Mouse (Mus musculus): ENCODE data around the gene Amigo1. TPM values are rescaled to one million over a fixed set of nuclear protein-coding genes. Genes with fewer than 3 reads are reported as not detected.
"Not testable (repeated sequence)": the region's sequence is repeated elsewhere in the genome, so short reads cannot be mapped to it uniquely, and the experiment has no call there.

The Amigo1 gene
- polyA plus RNA-seq, 1 experiment from 2014 or later: 2.6 TPM

GRCm38 (mm10) chr3:108214734-108215133, 28.6 kb downstream of the Amigo1 start:
- H3K9ac ChIP-seq: no peak overlapping the region
- H3K4me1 ChIP-seq: peaks cover 7% of the 10 kb centered on the region
- no peaks in the 10 kb centered on the region for H3K9me3 ChIP-seq
- H3K4me2 ChIP-seq: no peak overlapping the region
- H3K4me3 ChIP-seq: no peak overlapping the region
- H3K36me3 ChIP-seq: no peaks in the 10 kb centered on the region
- ATAC-seq (ENCODE audit: extremely low read depth, insufficient number of reproducible peaks, low FRiP score, low TSS enrichment): no peak
- 5% methylated on average over 5 of the region's 5 CpGs for WGBS
- peaks cover 62% of the 10 kb centered on the region for H3K27me3 ChIP-seq (replicated peaks)
- no peak overlapping the region for H3K27ac ChIP-seq (replicated peaks)

- no peak overlapping the region for H3K4me3 ChIP-seq
- H3K4me2 ChIP-seq: no peak overlapping the region
- no peak for ATAC-seq (ENCODE audit: extremely low read depth, insufficient number of reproducible peaks, low FRiP score, low TSS enrichment)
- H3K9ac ChIP-seq: no peak overlapping the region
- peaks cover 92% of the 10 kb centered on the region for H3K27me3 ChIP-seq (replicated peaks)
- 61% methylated on average over 3 of the region's 3 CpGs for WGBS
- no peak overlapping the region for H3K27ac ChIP-seq (replicated peaks)
- H3K36me3 ChIP-seq: no peaks in the 10 kb centered on the region
- peaks cover 1% of the 10 kb centered on the region; the same call in 1 of the 2 replicates for H3K4me1 ChIP-seq
- no peaks in the 10 kb centered on the region for H3K9me3 ChIP-seq
These were observed 34.5 kb downstream of the Amigo1 start for GRCm38 (mm10) chr3:108220661-108221060.

- H3K27ac ChIP-seq (replicated peaks): 0 out of 2 replicates have a peak overlapping the region, but pooled peaks have one; percentile 2
- peaks cover 93% of the 10 kb centered on the region for H3K27me3 ChIP-seq (replicated peaks)
- H3K36me3 ChIP-seq: no peaks in the 10 kb centered on the region
- H3K9me3 ChIP-seq: no peaks in the 10 kb centered on the region
- peak overlapping the region; percentile 57 for H3K4me3 ChIP-seq
- WGBS: 3% methylated on average over 55 of the region's 67 CpGs
- ATAC-seq (ENCODE audit: extremely low read depth, insufficient number of reproducible peaks, low FRiP score, low TSS enrichment): no peak
- H3K4me2 ChIP-seq: peak overlapping the region; percentile 86
- H3K4me1 ChIP-seq: peaks cover 18% of the 10 kb centered on the region
- H3K9ac ChIP-seq: peak overlapping the region; percentile 80
These were observed 39.8 kb downstream of the Amigo1 start for GRCm38 (mm10) chr3:108225711-108226557.

- Histone ChIP-seq H3K9me3 (no peaks in the 10 kb centered on the region), H3K9ac (peak within 1 kb of the TSS; percentile 80), H3K27me3 (replicated peaks) (peaks cover 84% of the 10 kb centered on the region), H3K27ac (replicated peaks) (0 out of 2 replicates have a peak within 1 kb of the TSS, but pooled peaks have one; percentile 2), H3K4me3 (peak within 1 kb of the TSS; percentile 57), H3K4me2 (peak within 1 kb of the TSS; percentile 86), H3K4me1 (peaks cover 18% of the 10 kb centered on the region), H3K36me3 (no peaks in the 10 kb centered on the region)
- no peak for ATAC-seq (ENCODE audit: extremely low read depth, insufficient number of reproducible peaks, low FRiP score, low TSS enrichment)
- WGBS: 4% methylated on average over 44 of the region's 44 CpGs
These were observed 40.6 kb downstream of the Amigo1 start, which contains the start of gene Sypl2 for GRCm38 (mm10) chr3:108226558-108227350. Gene Sypl2 (minus strand): TSS chr3:108226648.

GRCm38 (mm10) chr3:108227521-108227920, 41.4 kb downstream of the Amigo1 start:
- Histone ChIP-seq H3K9me3 (no peaks in the 10 kb centered on the region), H3K27ac (replicated peaks) (no peak overlapping the region), H3K4me3 (peak overlapping the region; percentile 57), H3K36me3 (no peaks in the 10 kb centered on the region), H3K4me2 (peak overlapping the region; percentile 86), H3K9ac (no peak overlapping the region), H3K27me3 (replicated peaks) (peaks cover 77% of the 10 kb centered on the region), H3K4me1 (peaks cover 25% of the 10 kb centered on the region)
- WGBS: 69% methylated on average over 2 of the region's 2 CpGs
- ATAC-seq (ENCODE audit: extremely low read depth, insufficient number of reproducible peaks, low FRiP score, low TSS enrichment): no peak

GRCm38 (mm10) chr3:108231646-108232045, 45.5 kb downstream of the Amigo1 start:
- Histone ChIP-seq H3K4me3 (no peak overlapping the region), H3K27me3 (replicated peaks) (peaks cover 36% of the 10 kb centered on the region), H3K36me3 (no peaks in the 10 kb centered on the region), H3K4me1 (peaks cover 17% of the 10 kb centered on the region), H3K9me3 (no peaks in the 10 kb centered on the region), H3K27ac (replicated peaks) (no peak overlapping the region), H3K4me2 (no peak overlapping the region), H3K9ac (no peak overlapping the region)
- 68% methylated on average over 4 of the region's 4 CpGs for WGBS
- ATAC-seq (ENCODE audit: extremely low read depth, insufficient number of reproducible peaks, low FRiP score, low TSS enrichment): no peak

GRCm38 (mm10) chr3:108237474-108238102, 51.5 kb downstream of the Amigo1 start:
- H3K27ac ChIP-seq (replicated peaks); H3K9ac ChIP-seq; H3K27me3 ChIP-seq (replicated peaks); H3K4me3 ChIP-seq; H3K4me1 ChIP-seq; ATAC-seq (ENCODE audit: extremely low read depth, insufficient number of reproducible peaks, low FRiP score, low TSS enrichment); H3K9me3 ChIP-seq; H3K4me2 ChIP-seq; H3K36me3 ChIP-seq: not testable (repeated sequence)
- WGBS: 83% methylated on average over 4 of the region's 4 CpGs

GRCm38 (mm10) chr3:108241243-108241839, 55.2 kb downstream of the Amigo1 start:
- H3K9ac ChIP-seq: no peak overlapping the region
- 81% methylated on average over 3 of the region's 3 CpGs for whole genome bisulfite sequencing

More at GRCm38 (mm10) chr3:108241243-108241839, 55.2 kb downstream of the Amigo1 start:
- 0 out of 2 replicates have a peak, but pooled peaks cover 2% of the 10 kb centered on the region for H3K9me3 ChIP-seq
- no peak overlapping the region for H3K27ac ChIP-seq (replicated peaks)
- ATAC-seq (ENCODE audit: extremely low read depth, insufficient number of reproducible peaks, low FRiP score, low TSS enrichment): no peak
- H3K4me1 ChIP-seq: no peaks in the 10 kb centered on the region
- no peak overlapping the region for H3K4me3 ChIP-seq
- no peaks in the 10 kb centered on the region for H3K36me3 ChIP-seq
- 0 out of 2 replicates have a peak, but pooled peaks cover 3% of the 10 kb centered on the region for H3K27me3 ChIP-seq (replicated peaks)
- H3K4me2 ChIP-seq: no peak overlapping the region
